Mouse (Mus musculus) CH12.LX (cell line): ENCODE measurements at regions not wholly inside any gene's neighbourhood (a gene's known extent, or its start where the extent isn't known, plus 50 kb on each side); places are given as distances from the start of the nearest gene placed in this dataset.

Experiments
- DNase-seq: peaks from one replicate; pipeline ENCODE4 v3.0.0-alpha.2; 2013; ENCODE audit errors: extremely low read depth
- H3K27ac ChIP-seq: 2 replicates; pipeline ENCODE4 v1.5.1; 2012; ENCODE audit warnings: low read depth, mild to moderate bottlenecking, control low read depth, moderate library complexity; ENCODE audit not compliant: insufficient read depth
- H3K27me3 ChIP-seq: replicated peaks from 2 replicates; pipeline ENCODE3; 2012; ENCODE audit warnings: inconsistent platforms
- H3K36me3 ChIP-seq, 2 experiments: replicated peaks in 1 of 2; 2 replicates each; pipeline versions ENCODE3 to v1.6.1; 2012; ENCODE audit warnings: inconsistent platforms in 1 of 2, low read length in 1 of 2, mild to moderate bottlenecking in 1 of 2, mixed read lengths in 1 of 2, moderate library complexity in 1 of 2; ENCODE audit not compliant: control insufficient read depth in 1 of 2, insufficient read depth in 1 of 2
- H3K4me1 ChIP-seq, 2 experiments: 2 replicates each; pipeline ENCODE4 v1.6.1; 2012; ENCODE audit warnings: inconsistent platforms in 1 of 2, moderate library complexity in 1 of 2; ENCODE audit not compliant: insufficient read depth in 2 of 2, control insufficient read depth in 1 of 2
- H3K4me2 ChIP-seq: 2 replicates; pipeline ENCODE4 v1.6.1; 2012; ENCODE audit warnings: low read depth, mild to moderate bottlenecking, control low read depth; ENCODE audit not compliant: poor library complexity, insufficient read depth, severe bottlenecking
- H3K4me3 ChIP-seq, 3 experiments: fragments of 150-350 bp in 1 of 3; sonication (generic) in 1 of 3; replicated peaks in 1 of 3; 2 replicates each; pipeline versions ENCODE3 to v1.5.1; 2011 to 2012; ENCODE audit warnings: low read depth in 2 of 3, low read length in 2 of 3, mild to moderate bottlenecking in 2 of 3, moderate library complexity in 2 of 3, control low read depth in 1 of 3, improper control_type of control experiment in 1 of 3, inconsistent platforms in 1 of 3, mixed read lengths in 1 of 3; ENCODE audit not compliant: poor library complexity in 1 of 3
- H3K79me2 ChIP-seq: replicated peaks from 2 replicates; pipeline ENCODE4 v1.6.1; 2012; ENCODE audit warnings: mild to moderate bottlenecking, moderate library complexity; ENCODE audit not compliant: control insufficient read depth, poor library complexity, insufficient read depth, severe bottlenecking; ENCODE audit errors: extremely low read depth
- H3K9ac ChIP-seq: 2 replicates; pipeline ENCODE4 v1.6.1; 2012; ENCODE audit warnings: low read depth, mild to moderate bottlenecking, control low read depth, moderate library complexity; ENCODE audit not compliant: insufficient read depth
- H3K9me3 ChIP-seq: replicated peaks from 2 replicates; pipeline ENCODE3; 2012; ENCODE audit warnings: low read length, inconsistent platforms, mixed read lengths
- BHLHE40 ChIP-seq: IDR thresholded peaks from 2 replicates; pipeline ENCODE4 v1.6.1; 2011; ENCODE audit warnings: mild to moderate bottlenecking, low read depth, low read length, improper control_type of control experiment
- CHD1 ChIP-seq: IDR thresholded peaks from 2 replicates; pipeline ENCODE4 v1.6.1; 2012; ENCODE audit warnings: low read depth, low read length, improper control_type of control experiment, inconsistent platforms
- CHD2 ChIP-seq: IDR thresholded peaks from 2 replicates; pipeline ENCODE4 v1.6.1; 2011; ENCODE audit warnings: low read length, improper control_type of control experiment
- CTCF ChIP-seq, 2 experiments: IDR thresholded peaks in 1 of 2; conservative IDR thresholded peaks in 1 of 2; 2 replicates each; pipeline ENCODE4 v1.5.1; 2011 to 2012; ENCODE audit warnings: low read depth in 2 of 2, low read length in 2 of 2, improper control_type of control experiment in 1 of 2, inconsistent platforms in 1 of 2, mild to moderate bottlenecking in 1 of 2, moderate library complexity in 1 of 2
- E2F4 ChIP-seq: IDR thresholded peaks from 2 replicates; pipeline ENCODE4 v1.6.1; 2011; ENCODE audit warnings: low read depth, low read length, improper control_type of control experiment; ENCODE audit not compliant: insufficient replicate concordance
- ELF1 ChIP-seq: IDR thresholded peaks from 2 replicates; pipeline ENCODE4 v1.6.1; 2014; ENCODE audit warnings: low read depth, mild to moderate bottlenecking, inconsistent platforms, low read length, improper control_type of control experiment
- EP300 ChIP-seq: IDR thresholded peaks from 2 replicates; pipeline ENCODE4 v1.6.1; 2011; ENCODE audit warnings: low read length, improper control_type of control experiment
- GABPA ChIP-seq: IDR thresholded peaks from 2 replicates; pipeline ENCODE4 v1.6.1; 2012; ENCODE audit warnings: low read depth, low read length, improper control_type of control experiment, inconsistent platforms; ENCODE audit not compliant: insufficient replicate concordance
- HCFC1 ChIP-seq: IDR thresholded peaks from 2 replicates; pipeline ENCODE4 v1.6.1; 2012; ENCODE audit warnings: low read depth, mild to moderate bottlenecking, inconsistent platforms, low read length, improper control_type of control experiment
- IRF4 ChIP-seq: IDR thresholded peaks from 2 replicates; pipeline ENCODE4 v1.6.1; 2014; ENCODE audit warnings: low read depth, mild to moderate bottlenecking, inconsistent platforms, low read length, improper control_type of control experiment
- JUN ChIP-seq: IDR thresholded peaks from 2 replicates; pipeline ENCODE4 v1.6.1; 2011; ENCODE audit warnings: low read depth, mild to moderate bottlenecking, low read length, improper control_type of control experiment, moderate library complexity; ENCODE audit not compliant: insufficient read depth
- JUND ChIP-seq: conservative IDR thresholded peaks from 2 replicates; pipeline ENCODE4 v1.6.1; 2011; ENCODE audit warnings: low read depth, low read length, improper control_type of control experiment
- KAT2A ChIP-seq: IDR thresholded peaks from 2 replicates; pipeline ENCODE4 v1.6.1; 2012; ENCODE audit warnings: low read length, improper control_type of control experiment, inconsistent platforms; ENCODE audit not compliant: insufficient replicate concordance
- MAX ChIP-seq: IDR thresholded peaks from 2 replicates; pipeline ENCODE4 v1.6.1; 2011; ENCODE audit warnings: low read length, improper control_type of control experiment
- MAZ ChIP-seq: IDR thresholded peaks from 2 replicates; pipeline ENCODE4 v1.6.1; 2012; ENCODE audit warnings: low read depth, mild to moderate bottlenecking, inconsistent platforms, low read length, improper control_type of control experiment, moderate library complexity
- MYC ChIP-seq: IDR thresholded peaks from 2 replicates; pipeline ENCODE4 v1.6.1; 2011; ENCODE audit warnings: low read depth, mild to moderate bottlenecking, improper control_type of control experiment, low read length
- NRF1 ChIP-seq: IDR thresholded peaks from 2 replicates; pipeline ENCODE4 v1.6.1; 2014; ENCODE audit warnings: low read depth, mild to moderate bottlenecking, inconsistent platforms, low read length, improper control_type of control experiment, moderate library complexity
- PAX5 ChIP-seq: IDR thresholded peaks from 2 replicates; pipeline ENCODE4 v1.6.1; 2012; ENCODE audit warnings: low read length, inconsistent platforms, mixed read lengths
- POLR2A ChIP-seq: IDR thresholded peaks from 2 replicates; pipeline ENCODE4 v1.6.1; 2011; ENCODE audit warnings: low read depth, mild to moderate bottlenecking, improper control_type of control experiment, low read length
- POLR2AphosphoS2 ChIP-seq: IDR thresholded peaks from 2 replicates; pipeline ENCODE4 v1.6.1; 2011; ENCODE audit warnings: low read depth, low read length, improper control_type of control experiment
- RAD21 ChIP-seq: IDR thresholded peaks from 2 replicates; pipeline ENCODE4 v1.6.1; 2011; ENCODE audit warnings: low read depth, mild to moderate bottlenecking, low read length, improper control_type of control experiment, moderate library complexity
- RCOR1 ChIP-seq: conservative IDR thresholded peaks from 2 replicates; pipeline ENCODE4 v1.6.1; 2012; ENCODE audit warnings: low read depth, mild to moderate bottlenecking, inconsistent platforms, low read length, improper control_type of control experiment
- SIN3A ChIP-seq: IDR thresholded peaks from 2 replicates; pipeline ENCODE4 v1.6.1; 2012; ENCODE audit warnings: low read length, improper control_type of control experiment, inconsistent platforms
- SMC3 ChIP-seq: IDR thresholded peaks from 2 replicates; pipeline ENCODE4 v1.6.1; 2011; ENCODE audit warnings: low read depth, low read length, improper control_type of control experiment
- TCF12 ChIP-seq: IDR thresholded peaks from 2 replicates; pipeline ENCODE4 v1.6.1; 2014; ENCODE audit warnings: low read depth, mild to moderate bottlenecking, inconsistent platforms, low read length, improper control_type of control experiment
- UBTF ChIP-seq: IDR thresholded peaks from 2 replicates; pipeline ENCODE4 v1.6.1; 2012; ENCODE audit warnings: low read depth, mild to moderate bottlenecking, inconsistent platforms, low read length, improper control_type of control experiment, moderate library complexity
- USF1 ChIP-seq: IDR thresholded peaks from 2 replicates; pipeline ENCODE4 v1.6.1; 2014; ENCODE audit warnings: low read depth, mild to moderate bottlenecking, inconsistent platforms, low read length, improper control_type of control experiment
- USF2 ChIP-seq: conservative IDR thresholded peaks from 2 replicates; pipeline ENCODE4 v1.6.1; 2011; ENCODE audit warnings: low read depth, low read length, improper control_type of control experiment
- ZC3H11A ChIP-seq: IDR thresholded peaks from 2 replicates; pipeline ENCODE4 v1.6.1; 2012; ENCODE audit warnings: low read depth, mild to moderate bottlenecking, inconsistent platforms, low read length, improper control_type of control experiment
- ZKSCAN1 ChIP-seq: IDR thresholded peaks from 2 replicates; pipeline ENCODE4 v1.6.1; 2012; ENCODE audit warnings: low read depth, inconsistent platforms, low read length, improper control_type of control experiment, borderline replicate concordance
- ZMIZ1 ChIP-seq: IDR thresholded peaks from 2 replicates; pipeline ENCODE4 v1.6.1; 2012; ENCODE audit warnings: low read depth, mild to moderate bottlenecking, inconsistent platforms, low read length, improper control_type of control experiment
- ZNF384 ChIP-seq: IDR thresholded peaks from 2 replicates; pipeline ENCODE4 v1.6.1; 2012; ENCODE audit warnings: low read depth, low read length, improper control_type of control experiment, inconsistent platforms
- dilution Hi-C: fragments of 300-500 bp; cut with MboI; formaldehyde crosslinking; loops from 2 replicates; pipeline ENCODE4 v1.14.3; 2020; ENCODE audit warnings: low sequenced_read_pairs; ENCODE audit not compliant: extremely low pct_unique_long_range_greater_than_20kb, extremely low pct_ligation_motif_present
- in situ Hi-C: fragments of 300-500 bp; cut with MboI; formaldehyde crosslinking; loops from 3 replicates; pipeline ENCODE4 v1.14.3; 2019; ENCODE audit warnings: low sequenced_read_pairs, low pct_ligation_motif_present, low pct_unique_long_range_greater_than_20kb, mixed read lengths

- dilution Hi-C loops (no loop called here), in situ Hi-C loops (loop anchor here (25.0 kb wide), 1 partner anchor 393 kb away; the partner anchor contains the start of gene Dennd2d)
- H3K9me3 ChIP-seq: no peaks in the 10 kb centered on the region
- H3K4me2 ChIP-seq: no peak overlapping the region
- H3K79me2 ChIP-seq: no peaks in the 10 kb centered on the region
- H3K27ac ChIP-seq: no peak overlapping the region
- peak; percentile 44 for DNase-seq
- peaks cover 0 to 22% of the 10 kb centered on the region in 2 experiments; a peak in 3 of 4 replicates for H3K4me1 ChIP-seq
- no peaks in the 10 kb centered on the region for H3K27me3 ChIP-seq
- no peaks in the 10 kb centered on the region for H3K36me3 ChIP-seq
- TF ChIP-seq HCFC1: no peak
- TF ChIP-seq KAT2A: no peak
- no peak for TF ChIP-seq ZKSCAN1
- TF ChIP-seq RCOR1: no peak
- no peak for TF ChIP-seq SIN3A
- no peak for TF ChIP-seq NRF1
- TF ChIP-seq MYC: no peak
- TF ChIP-seq MAX: no peak
- no peak for TF ChIP-seq ZMIZ1
- no peak for TF ChIP-seq PAX5
- TF ChIP-seq SMC3: peak; percentile 74
- no peak for TF ChIP-seq ELF1
- TF ChIP-seq TCF12: no peak
- TF ChIP-seq BHLHE40: no peak
- TF ChIP-seq CTCF (conservative IDR thresholded peaks at IDR 0.05 in 1 of 2, IDR thresholded peaks at IDR 0.05 in 1 of 2; ENCODE audit: low read depth in 2 of 2, low read length in 2 of 2): peak in 1 of 2 experiments; percentile 66; a peak in 2 of 4 replicates
- no peak for TF ChIP-seq POLR2A
- peak; percentile 96 for TF ChIP-seq ZNF384
- TF ChIP-seq GABPA: no peak
- TF ChIP-seq USF2: no peak
- no peak for TF ChIP-seq CHD2
- peak; percentile 81 for TF ChIP-seq RAD21
- TF ChIP-seq ZC3H11A: peak; percentile 71
- TF ChIP-seq EP300: no peak
- no peak for TF ChIP-seq JUN
- no peak for TF ChIP-seq IRF4
- TF ChIP-seq MAZ: no peak
- TF ChIP-seq JUND: no peak
- no peak for TF ChIP-seq USF1
- no peak for TF ChIP-seq POLR2AphosphoS2
- TF ChIP-seq E2F4: no peak
- no peak for TF ChIP-seq CHD1
- TF ChIP-seq UBTF: no peak
- H3K9ac ChIP-seq: no peak overlapping the region
- H3K4me3 ChIP-seq: no peak overlapping the region
Measured at GRCm38 (mm10) chr3:106879994-106880393, 53.9 kb upstream of the Olfr266 start.
